Mouse (Mus musculus): ENCODE data around the gene Zswim4. TPM values are rescaled to one million over a fixed set of nuclear protein-coding genes. Genes with fewer than 3 reads are reported as not detected.
A peak's percentile ranks its signal among the peaks of the same experiment; 100 is the strongest.

Gene Zswim4
- polyA plus RNA-seq, 1 experiment from 2014 or later = 9.3 TPM

DNA sequence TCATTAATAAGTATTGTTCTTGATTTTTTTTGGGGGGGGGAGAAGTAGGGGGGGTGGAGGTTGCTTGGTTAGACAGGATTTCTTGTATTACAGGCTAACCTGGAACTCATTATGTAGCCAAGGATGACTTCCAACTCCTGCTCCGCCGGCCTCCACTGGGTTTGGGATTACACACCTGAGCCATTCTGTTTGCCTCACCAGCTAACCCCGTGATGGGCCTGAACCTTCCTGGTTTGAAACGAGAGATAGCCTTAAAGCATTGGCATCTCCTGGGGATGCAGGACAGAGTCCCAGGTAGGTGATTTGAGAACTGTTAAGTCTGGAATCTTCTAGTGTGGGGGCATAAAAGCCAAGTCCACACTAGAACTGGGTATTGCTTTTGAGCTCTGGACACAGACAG, 43.7 kb downstream of the Zswim4 start:
- 72% methylated on average over 4 of the region's 4 CpGs for WGBS
- Histone ChIP-seq H3K36me3 (ENCODE audit: control insufficient read depth, insufficient read depth, low read length) (no peaks in the 10 kb centered on the region), H3K9me3 (ENCODE audit: control insufficient read depth, low read depth, low read length) (no peaks in the 10 kb centered on the region), H3K4me2 (replicated peaks; ENCODE audit: low read depth, low read length) (no peak overlapping the region), H3K4me3 (ENCODE audit: low read depth, low read length) (no peak overlapping the region), H3K4me1 (ENCODE audit: control insufficient read depth, insufficient read depth, low read length) (peaks cover 20% of the 10 kb centered on the region), H3K27me3 (ENCODE audit: control insufficient read depth, insufficient read depth, low read length) (no peaks in the 10 kb centered on the region), H3K27ac (ENCODE audit: low read length) (no peak overlapping the region), H3K9ac (replicated peaks; ENCODE audit: low read depth, low read length) (no peak overlapping the region)
- ATAC-seq (ENCODE audit: insufficient number of reproducible peaks, insufficient read depth, low FRiP score, low read depth) = no peak

DNA sequence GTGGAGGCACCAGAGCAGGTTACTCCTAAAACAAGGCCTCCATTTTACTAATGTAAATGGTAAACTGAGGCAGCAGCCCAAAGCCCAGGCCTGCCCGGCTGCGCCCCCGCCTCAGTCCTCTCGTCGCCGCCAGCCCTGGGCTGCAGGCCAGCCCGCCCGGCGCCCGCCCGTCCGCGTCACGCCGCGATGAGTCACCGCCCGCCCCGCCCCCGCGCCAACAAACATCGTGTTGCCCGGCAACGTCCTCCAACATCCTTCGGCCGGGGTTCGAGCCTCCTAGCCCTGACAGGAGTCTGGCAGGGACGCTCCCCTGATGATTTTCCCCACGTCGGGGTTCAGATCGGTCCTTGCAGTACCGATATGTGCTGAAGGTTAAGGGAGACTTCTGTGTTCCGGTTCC, 44.3 kb downstream of the Zswim4 start:
- H3K4me2 ChIP-seq (replicated peaks; ENCODE audit: low read depth, low read length) = peak overlapping the region; percentile 44
- H3K9me3 ChIP-seq (ENCODE audit: control insufficient read depth, low read depth, low read length) = no peaks in the 10 kb centered on the region
- H3K36me3 ChIP-seq (ENCODE audit: control insufficient read depth, insufficient read depth, low read length) = no peaks in the 10 kb centered on the region
- peak overlapping the region; percentile 86 for H3K27ac ChIP-seq (ENCODE audit: low read length)
- no peaks in the 10 kb centered on the region for H3K27me3 ChIP-seq (ENCODE audit: control insufficient read depth, insufficient read depth, low read length)
- peaks cover 16% of the 10 kb centered on the region for H3K4me1 ChIP-seq (ENCODE audit: control insufficient read depth, insufficient read depth, low read length)
- 3% methylated on average over 33 of the region's 33 CpGs for WGBS
- peak overlapping the region; percentile 14; the same call in 1 of the 2 replicates for H3K4me3 ChIP-seq (ENCODE audit: low read depth, low read length)
- ATAC-seq (ENCODE audit: insufficient number of reproducible peaks, insufficient read depth, low FRiP score, low read depth) = peak; percentile 71
- H3K9ac ChIP-seq (replicated peaks; ENCODE audit: low read depth, low read length) = no peak overlapping the region

DNA sequence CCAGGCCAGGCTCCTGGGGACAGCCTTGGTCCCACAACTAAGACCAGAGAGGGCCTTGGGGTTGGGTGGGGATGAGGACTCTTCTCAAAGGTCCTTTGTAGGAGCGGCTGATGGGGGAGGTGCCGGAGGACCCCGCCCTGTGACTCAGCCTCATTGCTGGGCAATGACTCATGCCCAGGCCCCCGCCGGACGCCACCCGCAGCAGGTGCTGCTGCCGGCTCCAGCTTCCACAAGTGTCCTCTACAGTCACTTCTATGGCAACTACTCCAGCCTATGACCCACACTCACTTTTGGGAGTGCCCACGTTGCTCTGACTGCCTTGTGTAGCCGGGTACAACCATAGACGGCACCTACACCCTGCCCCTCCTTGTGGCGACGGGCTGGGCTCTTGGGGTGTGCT, 44.8 kb downstream of the Zswim4 start:
- H3K9ac ChIP-seq (replicated peaks; ENCODE audit: low read depth, low read length) = 0 out of 2 replicates have a peak overlapping the region, but pooled peaks have one; percentile 18
- peak; percentile 84 for ATAC-seq (ENCODE audit: insufficient number of reproducible peaks, insufficient read depth, low FRiP score, low read depth)
- WGBS = 24% methylated on average over 13 of the region's 13 CpGs

DNA sequence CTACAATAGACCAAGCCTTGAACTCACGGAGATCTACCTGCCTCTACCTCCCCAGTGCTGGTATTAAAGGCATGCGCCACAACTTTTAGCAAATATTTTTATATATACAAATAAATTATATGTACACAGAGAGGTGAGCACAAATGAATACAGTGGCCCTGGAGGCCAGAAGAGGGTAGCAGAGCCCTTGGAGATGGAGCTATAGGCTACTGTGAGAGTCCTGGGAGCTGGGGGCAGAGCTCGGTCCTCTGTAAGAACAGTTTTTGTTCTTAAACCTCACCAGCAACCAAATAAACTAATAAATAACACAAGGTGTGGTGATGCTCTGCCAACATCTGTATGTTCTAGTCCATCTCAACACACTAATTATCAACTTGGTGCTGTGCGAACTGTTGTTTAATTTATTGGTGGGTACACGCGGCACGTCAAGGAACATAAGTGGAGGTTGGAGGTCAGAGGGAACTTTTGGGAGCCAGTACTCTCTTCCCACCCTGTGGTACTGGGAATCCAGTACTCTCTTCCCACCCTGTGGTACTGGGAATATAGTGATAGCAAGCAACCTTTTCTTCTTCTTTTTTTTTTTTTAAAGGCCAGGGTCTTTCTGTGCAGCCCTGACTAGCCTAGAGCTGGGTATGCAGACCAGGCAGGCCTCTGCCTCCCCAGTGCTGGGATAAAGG, 46.5 kb downstream of the Zswim4 start:
- H3K36me3 ChIP-seq (ENCODE audit: control insufficient read depth, insufficient read depth, low read length) = no peaks in the 10 kb centered on the region
- peaks cover 16% of the 10 kb centered on the region for H3K4me1 ChIP-seq (ENCODE audit: control insufficient read depth, insufficient read depth, low read length)
- H3K4me3 ChIP-seq (ENCODE audit: low read depth, low read length) = no peak overlapping the region
- H3K9ac ChIP-seq (replicated peaks; ENCODE audit: low read depth, low read length) = no peak overlapping the region
- H3K27me3 ChIP-seq (ENCODE audit: control insufficient read depth, insufficient read depth, low read length) = no peaks in the 10 kb centered on the region
- no peak for ATAC-seq (ENCODE audit: insufficient number of reproducible peaks, insufficient read depth, low FRiP score, low read depth)
- 92% methylated on average over 7 of the region's 7 CpGs for WGBS
- H3K9me3 ChIP-seq (ENCODE audit: control insufficient read depth, low read depth, low read length) = no peaks in the 10 kb centered on the region
- no peak overlapping the region for H3K4me2 ChIP-seq (replicated peaks; ENCODE audit: low read depth, low read length)
- no peak overlapping the region for H3K27ac ChIP-seq (ENCODE audit: low read length)

More for the DNA sequence above, 44.8 kb downstream of the Zswim4 start:
- H3K4me3 ChIP-seq (ENCODE audit: low read depth, low read length) = peak overlapping the region; percentile 14; the same call in 1 of the 2 replicates
- H3K4me2 ChIP-seq (replicated peaks; ENCODE audit: low read depth, low read length) = peak overlapping the region; percentile 44
- no peaks in the 10 kb centered on the region for H3K27me3 ChIP-seq (ENCODE audit: control insufficient read depth, insufficient read depth, low read length)
- no peaks in the 10 kb centered on the region for H3K9me3 ChIP-seq (ENCODE audit: control insufficient read depth, low read depth, low read length)
- peak overlapping the region; percentile 86 for H3K27ac ChIP-seq (ENCODE audit: low read length)
- H3K36me3 ChIP-seq (ENCODE audit: control insufficient read depth, insufficient read depth, low read length) = no peaks in the 10 kb centered on the region
- peaks cover 16% of the 10 kb centered on the region for H3K4me1 ChIP-seq (ENCODE audit: control insufficient read depth, insufficient read depth, low read length)

DNA sequence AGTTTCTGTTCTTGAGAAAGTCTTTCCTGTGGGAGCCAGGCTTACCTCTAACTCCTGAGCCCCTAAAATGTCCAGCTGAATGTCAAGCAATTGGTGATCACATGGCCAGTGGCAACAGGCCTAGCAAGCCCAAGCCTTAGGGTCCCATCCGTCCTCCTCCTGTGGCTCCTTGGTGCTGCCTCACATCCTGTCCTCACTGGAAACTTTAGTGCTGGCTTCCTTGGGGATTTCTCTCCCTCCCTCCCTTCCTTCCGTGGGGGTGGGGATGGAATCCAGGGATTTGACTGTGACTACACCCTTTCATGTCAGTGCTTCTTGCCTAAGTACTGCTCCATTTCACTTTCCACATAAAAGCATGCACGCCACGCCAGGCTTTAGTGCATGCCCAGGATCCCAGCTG, 47.3 kb downstream of the Zswim4 start:
- no peak overlapping the region for H3K27ac ChIP-seq (ENCODE audit: low read length)
- H3K4me3 ChIP-seq (ENCODE audit: low read depth, low read length) = no peak overlapping the region
- H3K27me3 ChIP-seq (ENCODE audit: control insufficient read depth, insufficient read depth, low read length) = no peaks in the 10 kb centered on the region
- H3K9me3 ChIP-seq (ENCODE audit: control insufficient read depth, low read depth, low read length) = no peaks in the 10 kb centered on the region
- H3K4me2 ChIP-seq (replicated peaks; ENCODE audit: low read depth, low read length) = no peak overlapping the region
- no peak for ATAC-seq (ENCODE audit: insufficient number of reproducible peaks, insufficient read depth, low FRiP score, low read depth)
- 54% methylated on average over 4 of the region's 4 CpGs for WGBS
- H3K9ac ChIP-seq (replicated peaks; ENCODE audit: low read depth, low read length) = no peak overlapping the region
- H3K36me3 ChIP-seq (ENCODE audit: control insufficient read depth, insufficient read depth, low read length) = no peaks in the 10 kb centered on the region
- H3K4me1 ChIP-seq (ENCODE audit: control insufficient read depth, insufficient read depth, low read length) = peaks cover 19% of the 10 kb centered on the region

DNA sequence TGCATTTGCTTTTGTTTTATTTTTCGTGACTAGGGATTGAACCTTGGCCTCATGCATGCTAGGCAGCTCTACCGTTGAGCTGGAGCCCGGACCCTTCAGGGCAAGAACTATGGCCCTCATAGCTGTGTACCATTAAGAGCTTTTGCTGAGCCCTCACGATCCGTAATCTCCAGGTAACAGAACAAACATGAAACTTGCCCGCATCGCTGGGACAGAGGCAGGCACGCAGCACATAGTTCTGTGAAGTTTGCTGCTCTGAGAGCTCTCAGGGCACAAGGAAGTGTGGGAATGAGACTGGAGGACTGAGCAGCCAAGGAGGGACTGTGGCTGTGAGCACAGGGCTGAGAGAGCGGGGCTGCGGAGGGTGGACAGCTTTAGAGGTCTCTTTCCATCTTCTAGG, 48.2 kb downstream of the Zswim4 start:
- Histone ChIP-seq H3K9ac (replicated peaks; ENCODE audit: low read depth, low read length) (no peak overlapping the region), H3K4me1 (ENCODE audit: control insufficient read depth, insufficient read depth, low read length) (peaks cover 25% of the 10 kb centered on the region), H3K9me3 (ENCODE audit: control insufficient read depth, low read depth, low read length) (no peaks in the 10 kb centered on the region), H3K36me3 (ENCODE audit: control insufficient read depth, insufficient read depth, low read length) (no peaks in the 10 kb centered on the region), H3K27me3 (ENCODE audit: control insufficient read depth, insufficient read depth, low read length) (no peaks in the 10 kb centered on the region), H3K27ac (ENCODE audit: low read length) (no peak overlapping the region), H3K4me2 (replicated peaks; ENCODE audit: low read depth, low read length) (no peak overlapping the region), H3K4me3 (ENCODE audit: low read depth, low read length) (no peak overlapping the region)
- 76% methylated on average over 10 of the region's 10 CpGs for WGBS
- no peak for ATAC-seq (ENCODE audit: insufficient number of reproducible peaks, insufficient read depth, low FRiP score, low read depth)

DNA sequence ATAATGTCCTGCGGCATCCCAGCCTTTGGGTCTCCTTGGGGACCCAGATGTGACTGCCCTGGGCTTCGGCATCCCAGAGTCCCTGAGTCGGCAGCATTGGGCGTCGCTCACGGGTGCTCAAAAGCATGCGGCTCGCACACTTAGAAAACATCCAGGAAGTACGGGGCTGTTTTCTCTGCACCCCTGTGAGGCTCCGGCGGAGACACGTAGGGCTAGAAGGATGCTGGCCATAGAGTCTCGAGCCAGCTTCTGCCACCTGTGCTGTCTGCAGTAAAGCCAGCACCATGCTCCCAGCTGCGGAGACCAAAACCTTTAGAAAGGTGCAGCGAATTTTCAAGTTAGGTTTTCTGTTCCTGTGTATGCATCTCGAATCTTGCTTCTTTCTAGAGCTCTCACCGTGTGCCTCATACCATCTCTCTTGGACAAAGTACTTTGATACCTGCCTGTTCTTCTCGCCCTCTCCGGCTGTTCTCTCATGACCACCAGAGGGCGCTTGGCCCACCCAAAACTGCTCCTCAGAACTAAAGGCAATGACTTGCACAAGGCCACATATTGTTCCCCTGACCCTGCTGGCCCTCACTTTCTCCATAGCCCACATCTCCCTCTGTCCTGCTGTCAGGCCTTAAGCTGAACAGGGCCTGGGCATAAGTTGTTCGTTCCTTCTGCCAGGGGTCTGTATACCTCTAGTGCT, 49.6 kb downstream of the Zswim4 start:
- Histone ChIP-seq H3K27ac (ENCODE audit: low read length) (no peak overlapping the region), H3K4me3 (ENCODE audit: low read depth, low read length) (peak overlapping the region; percentile 27), H3K9ac (replicated peaks; ENCODE audit: low read depth, low read length) (0 out of 2 replicates have a peak overlapping the region, but pooled peaks have one; percentile 11), H3K36me3 (ENCODE audit: control insufficient read depth, insufficient read depth, low read length) (no peaks in the 10 kb centered on the region), H3K9me3 (ENCODE audit: control insufficient read depth, low read depth, low read length) (no peaks in the 10 kb centered on the region), H3K4me2 (replicated peaks; ENCODE audit: low read depth, low read length) (peak overlapping the region; percentile 76), H3K27me3 (ENCODE audit: control insufficient read depth, insufficient read depth, low read length) (no peaks in the 10 kb centered on the region), H3K4me1 (ENCODE audit: control insufficient read depth, insufficient read depth, low read length) (peaks cover 25% of the 10 kb centered on the region)
- WGBS = 4% methylated on average over 21 of the region's 21 CpGs
- ATAC-seq (ENCODE audit: insufficient number of reproducible peaks, insufficient read depth, low FRiP score, low read depth) = no peak

DNA sequence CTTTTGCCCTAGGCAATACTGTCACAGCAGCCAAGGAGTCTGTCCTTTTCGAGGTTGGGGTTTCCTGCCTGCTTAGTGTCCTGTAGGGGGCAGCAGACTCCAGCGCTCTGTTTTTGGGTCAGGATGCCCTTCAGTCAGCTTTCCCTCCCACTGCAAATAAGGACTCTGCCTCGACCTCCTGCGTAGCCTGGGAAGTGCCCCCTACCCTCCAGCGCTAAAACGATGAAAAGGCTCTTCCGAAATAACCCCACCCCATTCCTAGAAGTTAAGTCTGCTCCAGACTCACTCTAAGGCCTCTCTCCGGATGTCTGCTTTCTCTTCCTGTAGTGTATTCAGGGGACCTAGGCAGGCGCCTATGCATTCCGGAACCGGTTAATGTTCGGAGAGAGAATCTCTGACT, 50.3 kb downstream of the Zswim4 start:
- no peaks in the 10 kb centered on the region for H3K36me3 ChIP-seq (ENCODE audit: control insufficient read depth, insufficient read depth, low read length)

More for the DNA sequence above, 50.3 kb downstream of the Zswim4 start:
- WGBS = 1% methylated on average over 12 of the region's 12 CpGs
- Histone ChIP-seq H3K4me3 (ENCODE audit: low read depth, low read length) (peak overlapping the region; percentile 27), H3K9me3 (ENCODE audit: control insufficient read depth, low read depth, low read length) (no peaks in the 10 kb centered on the region), H3K27me3 (ENCODE audit: control insufficient read depth, insufficient read depth, low read length) (no peaks in the 10 kb centered on the region), H3K4me1 (ENCODE audit: control insufficient read depth, insufficient read depth, low read length) (peaks cover 23% of the 10 kb centered on the region; the same call in 1 of the 2 replicates), H3K27ac (ENCODE audit: low read length) (no peak overlapping the region), H3K4me2 (replicated peaks; ENCODE audit: low read depth, low read length) (peak overlapping the region; percentile 76), H3K9ac (replicated peaks; ENCODE audit: low read depth, low read length) (0 out of 2 replicates have a peak overlapping the region, but pooled peaks have one; percentile 11)
- ATAC-seq (ENCODE audit: insufficient number of reproducible peaks, insufficient read depth, low FRiP score, low read depth) = peak; percentile 21
